Mouse (Mus musculus): ENCODE results near the gene Vps37b. TPM values are rescaled to one million over a fixed set of nuclear protein-coding genes. Genes with fewer than 3 reads are reported as not detected.

The Vps37b gene
- polyA plus RNA-seq, 1 experiment = 46.6 TPM

- H3K4me3 ChIP-seq (ENCODE audit: control insufficient read depth, low read depth, low read length) = no peak overlapping the region
- no peaks in the 10 kb centered on the region for H3K27me3 ChIP-seq (ENCODE audit: control insufficient read depth, insufficient read depth, low read length)
- TF ChIP-seq CTCF (IDR thresholded peaks at IDR 0.05; ENCODE audit: control insufficient read depth, insufficient read depth, insufficient replicate concordance, low read depth, low read length) = no peak
- TF ChIP-seq POLR2A (IDR thresholded peaks at IDR 0.05; ENCODE audit: control insufficient read depth, low read depth, low read length) = no peak
- no peaks in the 10 kb centered on the region; the same call in 1 of the 2 replicates for H3K4me1 ChIP-seq (ENCODE audit: control insufficient read depth, insufficient read depth, low read length)
- H3K27ac ChIP-seq (ENCODE audit: control insufficient read depth, insufficient read depth, low read depth, low read length) = no peak overlapping the region
- no peaks in the 10 kb centered on the region for H3K36me3 ChIP-seq (ENCODE audit: control insufficient read depth, insufficient read depth, low read length)
Observed at GRCm38 (mm10) chr5:124006891-124007491, 25.1 kb downstream of the Vps37b start.

- Histone ChIP-seq H3K27me3 (ENCODE audit: control insufficient read depth, insufficient read depth, low read length) (no peaks in the 10 kb centered on the region), H3K36me3 (ENCODE audit: control insufficient read depth, insufficient read depth, low read length) (no peaks in the 10 kb centered on the region), H3K4me3 (ENCODE audit: control insufficient read depth, low read depth, low read length) (no peak overlapping the region), H3K4me1 (ENCODE audit: control insufficient read depth, insufficient read depth, low read length) (no peaks in the 10 kb centered on the region), H3K27ac (ENCODE audit: control insufficient read depth, insufficient read depth, low read depth, low read length) (no peak overlapping the region)
- TF ChIP-seq POLR2A (IDR thresholded peaks at IDR 0.05; ENCODE audit: control insufficient read depth, low read depth, low read length) (no peak), CTCF (IDR thresholded peaks at IDR 0.05; ENCODE audit: control insufficient read depth, insufficient read depth, insufficient replicate concordance, low read depth, low read length) (no peak)
Observed at GRCm38 (mm10) chr5:124006082-124006873, 25.8 kb downstream of the Vps37b start.

- no peak overlapping the region for H3K27ac ChIP-seq (ENCODE audit: control insufficient read depth, insufficient read depth, low read depth, low read length)
- H3K36me3 ChIP-seq (ENCODE audit: control insufficient read depth, insufficient read depth, low read length) = no peaks in the 10 kb centered on the region
- no peaks in the 10 kb centered on the region for H3K27me3 ChIP-seq (ENCODE audit: control insufficient read depth, insufficient read depth, low read length)
- TF ChIP-seq CTCF (IDR thresholded peaks at IDR 0.05; ENCODE audit: control insufficient read depth, insufficient read depth, insufficient replicate concordance, low read depth, low read length) (no peak), POLR2A (IDR thresholded peaks at IDR 0.05; ENCODE audit: control insufficient read depth, low read depth, low read length) (no peak)
- no peaks in the 10 kb centered on the region for H3K4me1 ChIP-seq (ENCODE audit: control insufficient read depth, insufficient read depth, low read length)
- no peak overlapping the region for H3K4me3 ChIP-seq (ENCODE audit: control insufficient read depth, low read depth, low read length)
Observed at GRCm38 (mm10) chr5:124005591-124005990, 26.5 kb downstream of the Vps37b start.

DNA sequence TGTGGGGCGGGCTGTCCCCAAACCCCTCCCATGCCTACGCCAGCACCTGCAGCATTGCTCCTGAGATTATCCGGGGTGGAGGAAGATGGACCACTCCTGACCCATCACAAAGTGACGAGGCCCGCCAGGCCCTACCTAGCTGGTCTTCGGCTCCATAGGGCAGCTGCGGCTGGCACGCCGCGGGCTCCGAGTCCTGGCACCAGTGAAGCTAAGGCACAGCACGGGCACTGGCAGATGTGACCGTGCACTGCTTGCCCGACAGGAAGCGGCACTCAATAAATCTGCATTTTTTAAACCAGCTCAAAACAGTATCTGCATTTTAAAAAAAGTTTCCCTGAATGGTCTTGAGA lies 26.9 kb downstream of the Vps37b start:
- no peak overlapping the region for H3K4me3 ChIP-seq (ENCODE audit: control insufficient read depth, low read depth, low read length)
- H3K27ac ChIP-seq (ENCODE audit: control insufficient read depth, insufficient read depth, low read depth, low read length) = no peak overlapping the region
- H3K36me3 ChIP-seq (ENCODE audit: control insufficient read depth, insufficient read depth, low read length) = no peaks in the 10 kb centered on the region; the same call in 1 of the 2 replicates
- no peaks in the 10 kb centered on the region for H3K4me1 ChIP-seq (ENCODE audit: control insufficient read depth, insufficient read depth, low read length)
- TF ChIP-seq CTCF (IDR thresholded peaks at IDR 0.05; ENCODE audit: control insufficient read depth, insufficient read depth, insufficient replicate concordance, low read depth, low read length) = no peak
- TF ChIP-seq POLR2A (IDR thresholded peaks at IDR 0.05; ENCODE audit: control insufficient read depth, low read depth, low read length) = no peak
- no peaks in the 10 kb centered on the region for H3K27me3 ChIP-seq (ENCODE audit: control insufficient read depth, insufficient read depth, low read length)

DNA sequence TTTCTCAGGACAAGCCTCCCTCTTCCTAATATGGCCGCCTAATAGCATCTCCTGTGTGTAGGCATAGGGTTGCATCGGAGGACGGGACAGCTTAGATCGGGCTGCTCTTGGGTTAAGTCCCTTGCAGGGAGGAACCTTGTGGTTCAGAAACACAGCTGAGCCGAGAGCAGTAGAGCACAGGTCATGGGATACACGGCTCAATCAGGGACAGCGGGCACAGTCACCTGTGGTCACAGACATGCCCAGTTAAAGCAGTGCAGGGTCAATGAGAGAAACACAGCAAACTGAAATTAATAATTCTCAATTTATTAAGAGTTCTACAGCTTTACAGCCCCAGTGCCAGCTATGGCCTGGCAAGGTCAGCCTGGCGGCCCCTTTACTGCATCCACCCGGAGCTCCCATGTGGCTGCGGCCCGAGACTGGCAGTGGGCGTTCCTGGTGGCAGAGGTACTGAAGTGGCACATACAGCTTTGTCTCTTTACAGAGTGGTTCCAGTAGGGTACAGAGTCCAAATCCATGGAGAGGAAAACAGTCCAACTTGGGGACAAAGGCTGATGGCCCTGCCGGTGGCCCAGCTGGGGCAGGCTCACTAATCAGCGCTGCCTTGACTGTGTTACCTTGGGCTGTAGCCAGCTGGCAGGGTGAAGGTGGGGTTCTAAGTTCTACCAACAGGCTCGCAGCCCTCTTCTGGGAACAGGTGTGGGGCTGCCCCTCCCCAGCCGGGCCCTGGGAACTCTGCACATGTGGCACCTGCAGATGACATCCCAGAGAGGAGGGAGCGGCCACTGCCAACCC lies 27.5 kb downstream of the Vps37b start:
- TF ChIP-seq CTCF (IDR thresholded peaks at IDR 0.05; ENCODE audit: control insufficient read depth, insufficient read depth, insufficient replicate concordance, low read depth, low read length) (no peak), POLR2A (IDR thresholded peaks at IDR 0.05; ENCODE audit: control insufficient read depth, low read depth, low read length) (no peak)
- no peaks in the 10 kb centered on the region for H3K4me1 ChIP-seq (ENCODE audit: control insufficient read depth, insufficient read depth, low read length)
- no peaks in the 10 kb centered on the region for H3K27me3 ChIP-seq (ENCODE audit: control insufficient read depth, insufficient read depth, low read length)
- no peak overlapping the region for H3K4me3 ChIP-seq (ENCODE audit: control insufficient read depth, low read depth, low read length)
- H3K36me3 ChIP-seq (ENCODE audit: control insufficient read depth, insufficient read depth, low read length) = no peaks in the 10 kb centered on the region; the same call in 1 of the 2 replicates
- no peak overlapping the region for H3K27ac ChIP-seq (ENCODE audit: control insufficient read depth, insufficient read depth, low read depth, low read length)

DNA sequence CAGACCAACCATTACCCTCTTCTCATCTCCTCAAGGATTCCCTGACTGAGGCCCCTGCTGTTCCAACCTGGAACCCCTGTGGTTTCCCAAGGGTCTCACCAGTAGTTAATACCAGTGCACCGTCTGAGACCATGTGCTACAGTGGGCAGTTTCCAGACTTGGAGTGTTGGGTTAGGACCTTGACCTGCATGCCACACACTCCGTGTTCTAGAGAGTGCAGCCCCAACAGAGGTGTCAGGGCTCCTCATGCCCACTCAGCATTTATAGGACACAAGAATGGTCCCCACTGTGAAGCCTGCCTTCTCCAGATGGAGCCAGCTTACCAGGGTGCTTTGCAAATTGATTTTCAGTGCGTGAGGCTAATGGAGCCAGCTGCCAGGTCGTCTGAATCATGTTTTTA lies 28.7 kb downstream of the Vps37b start:
- TF ChIP-seq POLR2A (IDR thresholded peaks at IDR 0.05; ENCODE audit: control insufficient read depth, low read depth, low read length) = no peak
- TF ChIP-seq CTCF (IDR thresholded peaks at IDR 0.05; ENCODE audit: control insufficient read depth, insufficient read depth, insufficient replicate concordance, low read depth, low read length) = no peak
- H3K27me3 ChIP-seq (ENCODE audit: control insufficient read depth, insufficient read depth, low read length) = no peaks in the 10 kb centered on the region
- H3K4me3 ChIP-seq (ENCODE audit: control insufficient read depth, low read depth, low read length) = no peak overlapping the region
- no peak overlapping the region for H3K27ac ChIP-seq (ENCODE audit: control insufficient read depth, insufficient read depth, low read depth, low read length)
- no peaks in the 10 kb centered on the region for H3K4me1 ChIP-seq (ENCODE audit: control insufficient read depth, insufficient read depth, low read length)
- H3K36me3 ChIP-seq (ENCODE audit: control insufficient read depth, insufficient read depth, low read length) = no peaks in the 10 kb centered on the region; the same call in none of the 2 replicates

- H3K27ac ChIP-seq (ENCODE audit: control insufficient read depth, insufficient read depth, low read depth, low read length) = no peak overlapping the region
- no peak overlapping the region for H3K4me3 ChIP-seq (ENCODE audit: control insufficient read depth, low read depth, low read length)
- TF ChIP-seq POLR2A (IDR thresholded peaks at IDR 0.05; ENCODE audit: control insufficient read depth, low read depth, low read length) = no peak
- TF ChIP-seq CTCF (IDR thresholded peaks at IDR 0.05; ENCODE audit: control insufficient read depth, insufficient read depth, insufficient replicate concordance, low read depth, low read length) = no peak
- no peaks in the 10 kb centered on the region; the same call in none of the 2 replicates for H3K36me3 ChIP-seq (ENCODE audit: control insufficient read depth, insufficient read depth, low read length)
- no peaks in the 10 kb centered on the region for H3K4me1 ChIP-seq (ENCODE audit: control insufficient read depth, insufficient read depth, low read length)
- H3K27me3 ChIP-seq (ENCODE audit: control insufficient read depth, insufficient read depth, low read length) = no peaks in the 10 kb centered on the region
Observed at GRCm38 (mm10) chr5:124002876-124003275, 29.2 kb downstream of the Vps37b start.
